Mouse (Mus musculus): ENCODE measurements around the gene Tmsb4x. TPM values are rescaled to one million over a fixed set of nuclear protein-coding genes. Genes with fewer than 3 reads are reported as not detected.

Gene Tmsb4x
- polyA plus RNA-seq, 1 experiment from 2014 or later = 6,192 TPM

- Histone ChIP-seq H3K4me2 (replicated peaks) (0 out of 2 replicates have a peak overlapping the region, but pooled peaks have one; percentile 11), H3K27me3 (peaks cover 31% of the 10 kb centered on the region), H3K27ac (replicated peaks) (peak overlapping the region; percentile 17), H3K36me3 (no peaks in the 10 kb centered on the region), H3K4me3 (no peak overlapping the region), H3K9me3 (no peaks in the 10 kb centered on the region), H3K9ac (replicated peaks) (no peak overlapping the region), H3K4me1 (peaks cover 22% of the 10 kb centered on the region)
- 52% methylated on average over 9 of the region's 9 CpGs for WGBS
- peak; percentile 25; the same call in 1 of the 2 replicates for ATAC-seq (ENCODE audit: low FRiP score, low read depth)
Observed at GRCm38 (mm10) chrX:167211871-167212555, 2.9 kb upstream of the Tmsb4x start.

GRCm38 (mm10) chrX:167210319-167210728, 1.2 kb upstream of the Tmsb4x start:
- no peak for ATAC-seq (ENCODE audit: low FRiP score, low read depth)
- no peaks in the 10 kb centered on the region for H3K36me3 ChIP-seq
- peak overlapping the region; percentile 50 for H3K4me2 ChIP-seq (replicated peaks)
- peaks cover 22% of the 10 kb centered on the region for H3K4me1 ChIP-seq
- no peaks in the 10 kb centered on the region for H3K9me3 ChIP-seq
- H3K27me3 ChIP-seq = peaks cover 31% of the 10 kb centered on the region
- peak overlapping the region; percentile 62; the same call in 1 of the 2 replicates for H3K4me3 ChIP-seq
- peak overlapping the region; percentile 94; the same call in 1 of the 2 replicates for H3K27ac ChIP-seq (replicated peaks)
- WGBS = 59% methylated on average over 6 of the region's 6 CpGs
- H3K9ac ChIP-seq (replicated peaks) = no peak overlapping the region

- H3K4me3 ChIP-seq = peak overlapping the region; percentile 62
- H3K36me3 ChIP-seq = no peaks in the 10 kb centered on the region
- H3K27me3 ChIP-seq = peaks cover 31% of the 10 kb centered on the region
- peak overlapping the region; percentile 94 for H3K27ac ChIP-seq (replicated peaks)
- H3K4me1 ChIP-seq = peaks cover 22% of the 10 kb centered on the region
- H3K9ac ChIP-seq (replicated peaks) = no peak overlapping the region; the same call in 1 of the 2 replicates
- no peaks in the 10 kb centered on the region for H3K9me3 ChIP-seq
- H3K4me2 ChIP-seq (replicated peaks) = peak overlapping the region; percentile 50
- ATAC-seq (ENCODE audit: low FRiP score, low read depth) = no peak
- 65% methylated on average over 8 of the region's 8 CpGs for WGBS
Observed at GRCm38 (mm10) chrX:167209828-167210227, 713 bp upstream of the Tmsb4x start.

- H3K36me3 ChIP-seq = no peaks in the 10 kb centered on the region
- H3K9ac ChIP-seq (replicated peaks) = peak overlapping the region; percentile 81
- no peaks in the 10 kb centered on the region for H3K9me3 ChIP-seq
- no peak overlapping the region; the same call in none of the 2 replicates for H3K4me2 ChIP-seq (replicated peaks)
- no peak for ATAC-seq (ENCODE audit: low FRiP score, low read depth)
- H3K4me3 ChIP-seq = peak overlapping the region; percentile 62
- 24% methylated on average over 16 of the region's 16 CpGs for WGBS
- peaks cover 22% of the 10 kb centered on the region for H3K4me1 ChIP-seq
- peaks cover 37% of the 10 kb centered on the region for H3K27me3 ChIP-seq
- H3K27ac ChIP-seq (replicated peaks) = peak overlapping the region; percentile 94
Observed at GRCm38 (mm10) chrX:167208506-167208820, 652 bp downstream of the Tmsb4x start.

GRCm38 (mm10) chrX:167207741-167208505, 1.2 kb downstream of the Tmsb4x start:
- H3K27me3 ChIP-seq = peaks cover 37% of the 10 kb centered on the region

GRCm38 (mm10) chrX:167205813-167206520, 3.1 kb downstream of the Tmsb4x start:
- Histone ChIP-seq H3K4me3 (no peak overlapping the region), H3K4me1 (peaks cover 11% of the 10 kb centered on the region), H3K9ac (replicated peaks) (no peak overlapping the region), H3K27ac (replicated peaks) (peak overlapping the region; percentile 30; the same call in 1 of the 2 replicates), H3K4me2 (replicated peaks) (peak overlapping the region; percentile 56), H3K9me3 (no peaks in the 10 kb centered on the region), H3K36me3 (no peaks in the 10 kb centered on the region), H3K27me3 (peaks cover 36% of the 10 kb centered on the region)
- WGBS = 53% methylated on average over 8 of the region's 8 CpGs
- no peak for ATAC-seq (ENCODE audit: low FRiP score, low read depth)

More at GRCm38 (mm10) chrX:167207741-167208505, 1.2 kb downstream of the Tmsb4x start:
- no peak for ATAC-seq (ENCODE audit: low FRiP score, low read depth)
- Histone ChIP-seq H3K4me1 (peaks cover 22% of the 10 kb centered on the region), H3K9me3 (no peaks in the 10 kb centered on the region), H3K9ac (replicated peaks) (peak overlapping the region; percentile 81), H3K27ac (replicated peaks) (peak overlapping the region; percentile 94), H3K36me3 (no peaks in the 10 kb centered on the region), H3K4me3 (peak overlapping the region; percentile 62), H3K4me2 (replicated peaks) (peak overlapping the region; percentile 56)
- WGBS = 28% methylated on average over 23 of the region's 25 CpGs

GRCm38 (mm10) chrX:167201365-167201764, 7.8 kb downstream of the Tmsb4x start:
- Histone ChIP-seq H3K9me3 (no peaks in the 10 kb centered on the region), H3K4me1 (no peaks in the 10 kb centered on the region), H3K4me2 (replicated peaks) (no peak overlapping the region), H3K27me3 (peaks cover 38% of the 10 kb centered on the region), H3K36me3 (no peaks in the 10 kb centered on the region), H3K4me3 (no peak overlapping the region), H3K9ac (replicated peaks) (no peak overlapping the region), H3K27ac (replicated peaks) (no peak overlapping the region)
- 83% methylated on average over 2 of the region's 2 CpGs for WGBS
- no peak for ATAC-seq (ENCODE audit: low FRiP score, low read depth)

GRCm38 (mm10) chrX:167195228-167195649, 13.9 kb downstream of the Tmsb4x start:
- Histone ChIP-seq H3K27me3 (peaks cover 39% of the 10 kb centered on the region), H3K4me2 (replicated peaks) (no peak overlapping the region), H3K4me3 (no peak overlapping the region), H3K9me3 (no peaks in the 10 kb centered on the region), H3K36me3 (no peaks in the 10 kb centered on the region), H3K27ac (replicated peaks) (no peak overlapping the region), H3K4me1 (no peaks in the 10 kb centered on the region), H3K9ac (replicated peaks) (no peak overlapping the region)
- no peak for ATAC-seq (ENCODE audit: low FRiP score, low read depth)
- WGBS = 71% methylated on average over 2 of the region's 2 CpGs

GRCm38 (mm10) chrX:167186306-167186705, 22.8 kb downstream of the Tmsb4x start:
- Histone ChIP-seq H3K9ac (replicated peaks) (no peak overlapping the region), H3K4me2 (replicated peaks) (no peak overlapping the region), H3K9me3 (no peaks in the 10 kb centered on the region), H3K27me3 (peaks cover 2% of the 10 kb centered on the region; the same call in 1 of the 2 replicates), H3K4me1 (no peaks in the 10 kb centered on the region), H3K36me3 (no peaks in the 10 kb centered on the region), H3K27ac (replicated peaks) (no peak overlapping the region), H3K4me3 (no peak overlapping the region)
- ATAC-seq (ENCODE audit: low FRiP score, low read depth) = no peak
- WGBS = 39% methylated on average over 2 of the region's 2 CpGs

- H3K4me2 ChIP-seq (replicated peaks) = no peak overlapping the region
- H3K9me3 ChIP-seq = no peaks in the 10 kb centered on the region
- WGBS = 47% methylated on average over 6 of the region's 6 CpGs
- no peaks in the 10 kb centered on the region for H3K4me1 ChIP-seq
- no peak overlapping the region for H3K4me3 ChIP-seq
- no peak overlapping the region for H3K9ac ChIP-seq (replicated peaks)
- H3K27ac ChIP-seq (replicated peaks) = no peak overlapping the region
- H3K27me3 ChIP-seq = peaks cover 25% of the 10 kb centered on the region; the same call in 1 of the 2 replicates
- ATAC-seq (ENCODE audit: low FRiP score, low read depth) = no peak
- no peaks in the 10 kb centered on the region for H3K36me3 ChIP-seq
Observed at GRCm38 (mm10) chrX:167183535-167183934, 25.6 kb downstream of the Tmsb4x start.

GRCm38 (mm10) chrX:167182411-167182810, 26.7 kb downstream of the Tmsb4x start:
- Histone ChIP-seq H3K4me3 (no peak overlapping the region), H3K9ac (replicated peaks) (no peak overlapping the region), H3K27me3 (peaks cover 33% of the 10 kb centered on the region; the same call in 1 of the 2 replicates), H3K27ac (replicated peaks) (no peak overlapping the region), H3K36me3 (no peaks in the 10 kb centered on the region), H3K4me2 (replicated peaks) (no peak overlapping the region), H3K9me3 (no peaks in the 10 kb centered on the region), H3K4me1 (no peaks in the 10 kb centered on the region)
- WGBS = 83% methylated on average over 5 of the region's 5 CpGs
- ATAC-seq (ENCODE audit: low FRiP score, low read depth) = no peak

All from midbrain, embryonic 12.5 days (tissue).